Mouse (Mus musculus) layer of hippocampus, adult 9-10 months (tissue): ENCODE data around the gene Taf15.
A peak's percentile ranks its signal among the peaks of the same experiment; 100 is the strongest.

Experiments used
- DNase-seq: peaks from one replicate; pipeline ENCODE4 v3.0.0; 2022; ENCODE audit warnings: low spot score

Taf15 gene

GRCm38 (mm10) chr11:83457257-83457656 lies 15.6 kb upstream of the Taf15 start:
- no peak for DNase-seq

DNA sequence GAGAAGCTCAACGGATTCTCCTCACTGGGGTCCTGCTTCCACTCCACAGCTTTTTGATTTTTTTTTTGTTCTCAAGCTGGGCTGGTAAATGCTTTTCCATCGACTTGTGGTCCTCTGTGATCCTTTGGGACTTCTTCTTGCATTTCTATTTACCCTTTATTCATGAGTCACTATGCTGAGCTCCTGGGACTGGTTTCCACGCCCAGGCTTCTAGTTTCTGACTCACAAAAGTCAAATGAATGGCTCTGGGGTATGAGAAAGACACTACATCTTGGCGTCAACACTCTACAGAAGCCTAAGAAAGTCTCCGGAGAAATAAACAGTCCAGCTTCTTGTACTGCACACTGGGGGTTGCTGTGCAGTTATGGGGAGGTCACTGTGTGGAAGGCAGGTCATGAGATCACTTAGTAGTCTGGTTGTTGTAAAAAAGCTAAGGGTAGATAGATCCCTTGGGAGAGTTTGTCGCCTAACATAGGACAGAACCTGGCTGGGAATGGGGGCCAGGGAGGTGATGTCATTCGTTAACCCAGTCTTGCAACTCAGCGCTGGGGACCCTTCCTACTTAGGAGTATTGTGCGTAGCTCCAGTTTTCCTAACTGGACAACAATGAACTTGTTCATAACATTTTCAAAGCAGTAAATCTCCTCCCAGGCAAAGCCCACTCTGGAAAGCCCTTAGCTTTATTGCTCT lies 14.8 kb upstream of the Taf15 start:
- no peak for DNase-seq

DNA sequence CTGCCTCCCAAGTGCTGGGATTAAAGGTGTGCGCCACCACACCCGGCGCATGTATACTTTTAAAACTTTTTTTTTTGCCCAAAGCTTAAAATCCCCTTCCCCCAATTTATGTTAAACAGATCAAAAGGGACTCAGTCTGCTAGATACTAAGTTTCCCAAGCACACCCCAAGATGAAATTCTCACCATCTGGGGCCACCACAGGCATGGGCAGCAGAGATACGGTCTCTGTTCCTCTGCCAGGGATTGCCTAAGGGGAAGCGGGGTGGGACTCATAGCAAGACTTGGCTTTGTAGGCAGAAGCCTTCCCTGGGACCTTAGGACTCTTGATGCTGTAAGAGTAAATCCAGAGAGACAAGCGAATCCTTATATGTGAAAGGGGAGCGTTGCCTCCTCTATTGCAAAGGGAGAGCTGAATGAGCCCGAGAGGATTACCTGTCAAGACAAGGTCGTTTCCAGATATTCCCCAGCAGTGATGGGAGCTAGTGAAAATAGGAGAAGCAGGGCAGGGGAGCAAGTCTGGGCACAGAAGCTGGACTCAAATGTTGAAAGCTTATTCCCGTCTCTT lies 11.3 kb upstream of the Taf15 start:
- DNase-seq, result no peak

DNA sequence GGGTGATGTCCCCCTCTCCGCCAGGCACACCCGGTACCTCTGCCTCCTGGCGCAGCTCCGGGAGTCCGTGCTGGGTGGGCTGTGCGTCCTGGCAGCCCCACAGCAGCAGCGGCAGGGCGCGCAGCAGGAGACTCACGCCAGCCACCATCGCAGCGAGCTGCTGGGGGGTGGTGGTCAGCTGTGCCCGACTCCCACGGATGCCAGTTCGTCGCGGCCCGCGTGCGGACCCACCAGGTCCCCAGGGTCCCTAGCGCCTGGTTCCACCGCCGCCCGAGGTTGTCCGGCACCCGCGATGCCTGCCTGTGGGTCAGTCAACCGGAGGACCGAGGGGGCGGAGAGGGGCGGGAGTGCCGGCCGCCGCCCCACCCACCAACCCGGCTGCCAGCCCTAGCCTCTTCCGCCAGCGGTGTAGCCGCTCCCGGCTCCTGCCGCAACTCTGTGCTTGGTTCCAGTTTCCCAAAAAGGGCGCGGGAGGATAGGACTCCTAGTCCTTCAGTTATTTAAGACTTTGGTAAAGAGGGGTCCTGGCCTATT lies 10.1 kb upstream of the Taf15 start, which contains the start of gene Mmp28:
Gene Mmp28 (minus strand): TSS at position 361 of the 534 bp plus-strand sequence.
- no peak for DNase-seq

GRCm38 (mm10) chr11:83465976-83466375 lies 6.9 kb upstream of the Taf15 start:
- DNase-seq, result no peak

GRCm38 (mm10) chr11:83467120-83467652 lies 5.7 kb upstream of the Taf15 start:
- no peak for DNase-seq

GRCm38 (mm10) chr11:83468765-83469164 lies 4.1 kb upstream of the Taf15 start:
- DNase-seq, result no peak

- no peak for DNase-seq
Measured at GRCm38 (mm10) chr11:83471766-83472165, 1.1 kb upstream of the Taf15 start.

DNA sequence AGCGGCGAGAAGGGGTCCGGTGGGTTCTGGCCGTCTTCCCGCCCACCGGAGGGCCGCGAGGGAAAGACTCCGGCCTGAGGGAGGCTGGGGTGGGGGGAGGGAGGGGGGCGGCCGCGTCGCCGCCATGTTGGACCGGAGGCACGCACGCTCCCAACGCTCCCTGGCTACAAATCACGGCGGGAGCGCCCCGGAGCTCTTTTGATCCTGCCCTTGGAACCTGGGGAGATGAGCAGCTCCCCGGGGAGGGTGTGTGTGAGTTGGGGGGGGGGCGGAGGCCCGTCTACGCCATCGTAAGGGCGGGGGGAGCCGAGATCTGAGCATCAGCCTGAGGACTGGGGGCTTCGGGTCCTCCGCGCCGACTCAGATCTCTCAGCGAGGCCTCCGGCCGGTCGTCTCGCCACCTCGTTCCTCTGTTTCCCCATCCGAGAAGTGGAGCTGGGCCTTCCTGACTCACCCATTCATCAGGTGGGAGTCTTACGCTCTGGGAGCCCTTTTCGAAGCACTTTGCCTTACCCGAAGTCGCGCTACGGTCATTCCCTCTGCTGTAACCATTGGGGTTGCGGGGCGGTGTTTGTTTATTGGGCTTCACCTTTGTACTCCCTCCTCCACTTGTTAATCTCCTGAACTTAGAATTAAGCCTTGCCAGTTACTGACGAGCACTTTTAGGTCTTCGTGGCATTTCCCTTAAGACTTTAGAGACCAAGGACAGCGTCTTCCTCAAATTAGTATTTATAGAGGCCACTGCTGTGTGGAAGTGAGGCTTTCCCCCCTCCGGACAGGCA lies 540 bp downstream of the Taf15 start:
- no peak for DNase-seq

DNA sequence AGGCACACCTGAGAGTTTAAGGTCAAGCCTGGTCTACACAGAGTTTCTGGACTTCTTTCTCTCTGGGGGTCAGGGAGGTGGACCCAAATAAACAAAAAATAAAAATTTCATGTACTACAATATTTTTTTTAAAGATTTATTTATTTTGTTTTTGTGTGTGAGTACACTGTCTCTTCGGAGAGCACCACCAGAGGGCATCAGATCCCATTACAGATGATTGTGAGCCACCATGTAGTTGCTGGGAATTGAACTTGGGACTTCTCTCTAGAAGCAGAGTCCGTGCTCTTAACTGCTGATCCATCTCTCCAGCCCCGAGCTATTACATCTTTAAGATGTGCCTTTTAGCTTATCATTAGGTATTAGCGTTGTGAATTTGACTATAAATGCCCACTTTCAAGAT lies 18.6 kb downstream of the Taf15 start:
- DNase-seq, result no peak

- no peak for DNase-seq
Measured at GRCm38 (mm10) chr11:83495571-83495970, 22.7 kb downstream of the Taf15 start.

DNA sequence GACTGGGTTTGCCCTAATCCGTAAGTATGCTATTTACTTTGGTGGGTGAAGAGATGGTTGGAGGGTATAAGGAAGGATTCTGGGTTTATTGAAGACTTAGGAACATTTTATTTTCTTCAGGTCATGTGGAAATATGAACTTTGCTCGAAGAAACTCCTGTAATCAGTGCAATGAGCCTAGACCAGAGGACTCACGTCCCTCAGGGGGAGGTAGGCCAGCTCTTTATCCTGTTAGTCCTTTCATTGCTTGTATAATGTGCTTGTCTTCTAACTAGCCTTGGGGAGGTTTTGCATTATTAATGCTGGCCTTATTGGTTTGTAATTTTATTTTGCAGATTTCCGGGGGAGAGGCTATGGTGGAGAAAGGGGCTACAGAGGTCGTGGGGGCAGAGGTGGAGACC lies 31.4 kb downstream of the Taf15 start:
- DNase-seq, result no peak

DNA sequence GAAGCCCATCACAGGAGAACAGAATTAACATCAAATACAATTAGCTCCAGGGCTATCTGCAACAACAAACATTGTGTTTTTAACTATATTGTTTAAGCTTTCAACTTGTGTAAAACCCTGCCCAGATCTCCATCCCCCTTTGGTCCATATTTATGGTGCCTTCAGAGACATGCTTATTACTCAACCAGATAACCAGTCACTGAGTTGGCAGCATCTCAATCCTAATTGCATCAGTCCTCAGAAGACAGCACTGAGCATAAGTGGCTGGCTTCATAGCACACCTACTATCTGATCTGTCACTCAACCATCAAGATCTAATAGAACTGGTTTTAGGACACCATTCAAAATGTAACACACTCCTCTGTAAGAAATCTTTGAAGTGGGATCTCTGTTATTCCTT lies 36.6 kb downstream of the Taf15 start:
- DNase-seq, result no peak

- no peak for DNase-seq
Measured at GRCm38 (mm10) chr11:83517153-83517552, 44.3 kb downstream of the Taf15 start.

GRCm38 (mm10) chr11:83518371-83518770 lies 45.5 kb downstream of the Taf15 start:
- no peak for DNase-seq

DNA sequence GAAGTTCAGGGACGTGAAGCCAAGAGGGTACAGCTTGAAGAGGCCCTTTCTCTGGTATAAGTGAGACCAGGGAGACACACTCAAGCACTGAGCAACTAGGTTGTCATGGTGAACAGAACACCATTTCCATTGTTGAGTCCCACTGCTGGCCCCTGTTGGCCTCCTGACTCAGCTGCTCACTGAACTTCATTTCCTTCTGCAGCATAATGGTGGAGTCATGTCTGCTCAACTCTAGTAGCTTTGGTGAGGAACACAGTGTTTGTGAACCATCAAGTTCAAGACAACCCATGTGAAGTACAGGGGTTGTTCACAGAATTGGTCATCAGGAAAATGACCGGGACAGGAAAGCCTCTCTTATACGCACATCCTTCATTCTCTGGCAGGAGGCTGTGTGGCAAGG lies 49.2 kb downstream of the Taf15 start, which contains the start of gene Heatr9:
Gene Heatr9 (minus strand): TSS at position 101 of the 400 bp plus-strand sequence.
- no peak for DNase-seq

DNA sequence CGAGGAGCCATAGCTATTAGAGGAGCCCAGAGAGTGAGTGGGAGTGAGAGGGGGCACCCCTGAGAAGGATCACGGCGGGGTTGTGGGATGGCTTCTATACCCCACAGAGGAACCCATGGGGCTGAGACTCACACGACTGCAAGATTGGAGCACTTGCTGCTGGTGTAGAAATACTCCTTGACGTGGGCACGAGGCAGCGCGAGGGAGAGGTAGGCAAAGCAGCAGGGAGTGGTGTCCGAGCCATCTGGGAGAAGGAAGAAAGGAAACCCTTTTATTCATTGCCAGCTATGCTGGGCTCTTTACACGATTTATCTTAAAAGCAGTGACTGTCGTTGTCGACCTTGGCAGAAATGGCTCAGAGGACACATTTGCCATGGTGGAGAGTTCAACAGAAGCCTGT lies 56.1 kb downstream of the Taf15 start:
- no peak for DNase-seq

DNA sequence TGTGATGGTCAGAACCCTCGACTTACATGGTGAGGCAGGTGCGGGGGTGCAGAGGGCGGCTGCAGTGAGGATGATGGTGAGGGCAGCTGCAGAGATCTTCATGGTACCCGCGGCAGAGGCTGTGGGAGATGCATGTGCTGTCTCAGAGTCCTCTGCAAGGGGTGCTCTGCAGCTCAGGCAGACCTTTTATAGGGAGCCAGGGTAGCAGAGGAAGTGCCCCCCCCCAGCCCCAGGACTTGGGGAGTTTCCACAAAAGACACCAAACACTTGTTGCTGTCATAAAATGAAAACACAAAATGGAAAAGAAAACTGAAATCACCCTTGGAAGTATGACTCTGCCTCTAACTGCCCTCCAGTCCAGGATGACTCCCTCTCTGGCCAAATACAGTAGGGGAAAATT lies 57.5 kb downstream of the Taf15 start, which contains the start of gene Ccl5:
Gene Ccl5 (minus strand): TSS at position 159 of the 400 bp plus-strand sequence.
- no peak for DNase-seq

GRCm38 (mm10) chr11:83533192-83533591 lies 60.3 kb downstream of the Taf15 start:
- DNase-seq, result no peak

GRCm38 (mm10) chr11:83534143-83534542 lies 61.3 kb downstream of the Taf15 start:
- DNase-seq, result no peak

- DNase-seq, result peak; percentile 45
Measured at GRCm38 (mm10) chr11:83534609-83535423, 61.9 kb downstream of the Taf15 start.

DNA sequence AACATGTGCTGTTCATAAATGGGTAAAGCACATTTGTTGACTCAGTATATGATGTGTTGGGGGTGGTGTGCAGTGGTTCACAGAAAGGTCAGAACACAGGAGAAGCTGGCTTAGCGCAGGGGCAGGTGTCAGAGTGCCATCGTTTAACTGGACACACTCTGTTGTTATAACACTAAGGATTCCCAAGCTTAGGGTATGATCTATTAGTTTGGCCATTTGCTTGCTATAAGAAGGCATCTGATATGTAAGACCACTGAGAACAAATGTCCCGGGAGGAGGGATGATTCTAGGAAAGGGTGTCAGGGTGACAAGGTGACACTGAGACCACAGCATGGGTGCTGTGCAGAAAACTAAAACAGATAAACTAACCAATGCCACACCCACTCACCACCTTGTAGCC lies 63.9 kb downstream of the Taf15 start:
- no peak for DNase-seq
